Mouse (Mus musculus): ENCODE results near the gene Eef1a2. TPM values are rescaled to one million over a fixed set of nuclear protein-coding genes. Genes with fewer than 3 reads are reported as not detected.
A peak's percentile ranks its signal among the peaks of the same experiment; 100 is the strongest.
"Not testable (repeated sequence)": the region's sequence is repeated elsewhere in the genome, so short reads cannot be mapped to it uniquely, and the experiment has no call there.

Gene Eef1a2
- not detected in 3 replicates for total RNA-seq (2017)

DNA sequence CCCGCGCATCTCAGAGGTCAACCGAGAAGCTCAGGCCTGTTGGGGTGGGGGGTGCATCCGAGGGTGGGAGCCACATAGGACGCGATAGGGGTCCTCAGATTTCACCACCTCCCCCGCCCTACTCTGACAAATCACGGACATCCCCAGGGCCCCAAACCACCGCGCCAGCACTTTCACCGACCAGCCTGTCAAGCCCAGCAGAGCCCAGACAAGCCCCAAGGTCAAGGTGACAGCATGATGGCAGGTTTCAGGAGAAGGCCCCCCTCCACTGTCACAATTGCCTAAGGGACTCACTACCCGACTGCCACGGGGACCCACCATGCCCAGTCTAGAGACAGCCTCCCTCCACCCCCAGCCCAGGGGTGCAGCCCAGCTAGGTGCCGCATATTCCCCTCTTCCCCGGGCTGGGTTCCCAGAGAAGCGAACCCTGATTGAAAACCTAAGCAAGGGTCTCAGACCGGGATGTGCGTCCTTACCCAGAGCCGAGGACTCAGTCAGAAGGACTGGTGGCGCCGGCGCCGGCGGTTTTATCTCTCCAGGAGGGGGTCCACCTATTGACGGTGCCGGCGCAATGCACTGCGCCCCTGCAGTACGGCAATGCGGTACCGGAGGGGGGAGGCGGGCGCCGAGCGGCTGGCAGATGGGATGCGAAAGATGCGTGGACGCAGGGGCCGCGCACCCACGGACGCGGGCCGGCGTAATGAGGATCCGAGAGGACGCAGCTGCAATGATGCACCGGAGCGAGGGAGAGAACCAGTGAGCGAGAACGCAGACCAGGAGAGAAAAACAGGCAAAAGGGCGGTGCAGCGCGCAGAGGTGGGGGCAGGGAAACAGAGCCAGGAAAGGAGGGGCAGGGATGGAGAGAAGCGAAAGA, at the start of gene Eef1a2:
Eef1a2 (minus strand) TSS at position 767 of the 874 bp plus-strand sequence.
- ATAC-seq (replicated peaks; ENCODE audit: insufficient number of reproducible peaks, low FRiP score, low TSS enrichment, poor library complexity, severe bottlenecking) = no peak

- ATAC-seq (replicated peaks; ENCODE audit: insufficient number of reproducible peaks, low FRiP score, low TSS enrichment, poor library complexity, severe bottlenecking) = no peak
These were observed 49.3 kb upstream of the Eef1a2 start for GRCm38 (mm10) chr2:181206118-181206517.

GRCm38 (mm10) chr2:181205678-181206077, 48.9 kb upstream of the Eef1a2 start:
- ATAC-seq (replicated peaks; ENCODE audit: insufficient number of reproducible peaks, low FRiP score, low TSS enrichment, poor library complexity, severe bottlenecking) = no peak

GRCm38 (mm10) chr2:181202886-181203285, 46.1 kb upstream of the Eef1a2 start:
- ATAC-seq (replicated peaks; ENCODE audit: insufficient number of reproducible peaks, low FRiP score, low TSS enrichment, poor library complexity, severe bottlenecking) = peak; percentile 23; the same call in 1 of the 2 replicates

- ATAC-seq (replicated peaks; ENCODE audit: insufficient number of reproducible peaks, low FRiP score, low TSS enrichment, poor library complexity, severe bottlenecking) = no peak
These were observed 45.6 kb upstream of the Eef1a2 start, which contains the start of gene Ptk6 for GRCm38 (mm10) chr2:181202422-181202821. Gene Ptk6 (minus strand): TSS chr2:181202789.

DNA sequence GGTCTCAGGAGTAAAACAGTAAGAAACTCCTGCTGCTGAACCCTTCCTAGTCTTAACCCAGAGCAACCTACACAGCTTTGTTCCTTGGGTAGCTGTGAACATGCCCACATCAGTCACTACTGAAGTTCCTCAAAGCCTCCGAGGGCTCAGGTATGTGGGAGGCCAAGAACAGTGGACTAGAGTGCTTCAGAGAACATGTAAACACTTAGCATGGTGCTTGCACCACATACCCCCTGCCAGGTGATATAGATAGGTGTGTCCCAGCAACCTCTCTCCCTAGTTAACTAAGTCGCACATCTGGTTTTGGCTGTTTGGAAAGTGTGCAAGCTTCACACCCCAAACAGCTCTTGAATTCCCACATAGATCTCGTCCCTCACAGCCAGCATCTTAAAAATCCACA, 44.8 kb upstream of the Eef1a2 start:
- no peak for ATAC-seq (replicated peaks; ENCODE audit: insufficient number of reproducible peaks, low FRiP score, low TSS enrichment, poor library complexity, severe bottlenecking)

DNA sequence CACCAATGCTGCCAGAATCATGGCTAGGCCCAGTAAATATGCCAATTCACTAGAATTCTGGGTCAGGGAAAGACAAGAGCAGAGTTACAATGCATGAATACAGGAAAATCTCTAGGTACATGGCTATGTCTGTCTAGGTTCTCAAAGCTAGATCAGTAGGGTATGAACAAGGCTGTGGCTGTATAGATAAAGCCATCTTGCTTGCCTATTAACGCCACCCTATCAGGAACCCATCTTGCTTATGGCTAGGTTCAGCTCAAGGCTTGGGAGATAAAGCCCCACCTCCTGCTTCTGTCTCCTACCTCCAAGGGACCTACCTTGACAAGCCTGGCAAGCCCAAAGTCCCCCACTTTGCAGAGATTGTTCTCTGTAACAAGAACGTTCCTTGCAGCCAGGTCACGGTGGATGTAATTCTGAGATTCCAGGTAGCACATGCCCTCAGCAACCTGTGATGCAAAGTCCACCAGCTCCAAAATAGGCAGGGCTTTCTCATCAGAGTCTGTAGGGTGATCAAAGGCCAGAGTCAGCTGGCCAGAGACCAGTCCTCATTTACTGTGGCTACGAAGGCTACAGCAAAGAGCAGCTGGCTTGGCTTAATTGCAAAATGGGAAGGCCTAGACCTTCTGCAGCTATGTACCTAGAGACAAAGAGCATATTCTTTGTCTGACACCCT, 40.0 kb upstream of the Eef1a2 start:
- ATAC-seq (replicated peaks; ENCODE audit: insufficient number of reproducible peaks, low FRiP score, low TSS enrichment, poor library complexity, severe bottlenecking) = no peak

DNA sequence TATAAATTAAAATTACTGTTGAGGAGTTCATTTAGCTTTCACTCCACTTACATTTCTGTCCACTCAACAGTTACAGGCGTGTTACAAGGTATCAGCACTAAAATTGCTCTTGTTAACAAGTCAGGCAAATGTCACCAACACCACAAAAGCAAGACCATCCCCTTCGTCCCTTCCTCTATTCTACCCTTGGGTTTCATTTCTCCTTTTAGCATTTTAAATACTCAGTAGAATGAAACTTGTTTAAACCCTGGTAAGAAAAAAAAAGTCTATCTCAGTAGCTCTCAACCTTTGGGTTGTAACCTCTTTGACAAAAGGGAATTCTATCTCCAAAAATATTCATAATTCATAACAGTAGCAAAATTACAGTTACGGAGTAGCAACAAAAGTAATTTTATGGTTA, 36.2 kb upstream of the Eef1a2 start:
- peak; percentile 69 for ATAC-seq (replicated peaks; ENCODE audit: insufficient number of reproducible peaks, low FRiP score, low TSS enrichment, poor library complexity, severe bottlenecking)

- ATAC-seq (replicated peaks; ENCODE audit: insufficient number of reproducible peaks, low FRiP score, low TSS enrichment, poor library complexity, severe bottlenecking) = no peak
These were observed 35.1 kb upstream of the Eef1a2 start for GRCm38 (mm10) chr2:181191936-181192335.

DNA sequence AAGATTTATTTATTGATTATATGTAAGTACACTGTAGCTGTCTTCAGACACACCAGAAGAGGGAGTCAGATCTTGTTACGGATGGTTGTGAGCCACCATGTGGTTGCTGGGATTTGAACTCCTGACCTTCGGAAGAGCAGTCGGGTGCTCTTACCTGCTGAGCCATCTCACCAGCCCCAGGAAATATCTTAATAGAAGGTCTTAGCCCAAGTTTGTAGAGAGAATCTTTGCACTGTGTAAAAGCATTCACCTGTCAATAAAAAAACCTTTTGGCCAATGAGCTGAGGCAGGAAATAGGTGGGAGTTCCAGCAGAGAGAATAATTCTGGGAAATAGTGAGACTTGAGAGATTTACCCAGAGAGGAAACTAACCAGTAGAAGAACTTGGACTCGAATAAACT, 34.6 kb upstream of the Eef1a2 start:
- not testable (repeated sequence) for ATAC-seq (replicated peaks; ENCODE audit: insufficient number of reproducible peaks, low FRiP score, low TSS enrichment, poor library complexity, severe bottlenecking)

DNA sequence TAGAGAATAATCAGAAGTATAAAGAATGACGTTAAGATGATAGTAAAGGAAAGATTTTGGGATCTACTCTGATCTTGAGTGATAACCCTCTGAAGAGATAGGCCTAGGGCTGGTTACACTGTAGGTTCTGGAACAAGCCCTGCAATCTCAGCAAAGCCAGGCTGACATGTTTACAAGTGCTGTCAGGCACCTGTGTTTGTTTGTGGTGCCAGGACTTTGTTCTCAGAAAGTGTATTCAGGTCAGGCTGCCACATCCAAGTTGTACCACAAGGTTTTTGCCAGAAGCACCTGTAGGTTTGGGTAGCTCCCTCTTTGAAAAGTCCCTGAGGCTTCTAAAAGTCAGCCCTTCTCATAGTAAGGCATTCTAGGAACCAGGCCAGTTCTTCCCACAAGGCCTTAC, 32.5 kb upstream of the Eef1a2 start:
- no peak for ATAC-seq (replicated peaks; ENCODE audit: insufficient number of reproducible peaks, low FRiP score, low TSS enrichment, poor library complexity, severe bottlenecking)

GRCm38 (mm10) chr2:181188681-181189080, 31.9 kb upstream of the Eef1a2 start:
- no peak for ATAC-seq (replicated peaks; ENCODE audit: insufficient number of reproducible peaks, low FRiP score, low TSS enrichment, poor library complexity, severe bottlenecking)

DNA sequence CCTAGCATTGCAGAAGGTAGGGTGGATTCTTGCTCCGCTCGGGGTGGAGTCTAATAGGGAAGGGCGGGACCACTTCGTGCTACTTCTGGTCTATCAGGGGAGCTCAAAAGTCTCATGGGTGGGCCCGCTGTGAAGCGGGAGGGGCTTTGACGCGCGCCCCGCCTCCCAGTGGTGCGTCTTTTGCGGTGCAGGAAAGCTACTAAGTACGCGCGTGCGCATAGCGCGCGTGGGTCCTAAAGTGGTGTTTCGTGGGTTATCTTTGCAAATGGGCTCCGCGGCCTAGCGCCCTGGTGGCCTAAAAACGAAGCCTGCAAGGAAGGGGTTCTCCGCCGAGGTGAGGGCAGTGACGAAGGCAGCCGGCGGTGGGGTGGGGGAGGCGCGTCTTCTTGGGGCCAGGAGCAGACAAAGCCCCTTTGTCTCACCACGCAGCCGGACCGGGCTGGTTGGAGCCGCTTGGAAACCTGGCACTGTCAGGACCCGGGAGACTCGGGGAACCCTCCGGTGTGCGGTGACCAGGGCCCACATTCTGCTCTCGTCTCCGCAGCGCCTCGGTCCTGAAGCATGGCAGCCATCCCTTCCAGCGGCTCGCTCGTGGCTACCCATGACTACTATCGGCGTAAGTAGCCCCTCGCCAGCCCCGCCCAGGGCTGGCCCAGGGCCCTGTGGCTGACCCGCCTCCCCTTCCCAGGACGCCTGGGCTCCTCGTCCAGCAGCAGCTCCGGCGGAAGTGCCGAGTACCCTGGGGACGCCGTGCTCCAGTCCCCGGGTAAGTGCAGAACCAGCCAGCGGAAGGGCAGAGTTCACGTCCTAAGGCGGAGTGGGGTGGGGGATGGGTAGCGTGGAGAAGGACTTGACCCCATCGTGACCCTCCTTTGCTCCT, 30.5 kb upstream of the Eef1a2 start, which contains the start of gene Ppdpf:
Ppdpf (plus strand) TSS at position 127 of the 880 bp plus-strand sequence.
- peak; percentile 85 for ATAC-seq (replicated peaks; ENCODE audit: insufficient number of reproducible peaks, low FRiP score, low TSS enrichment, poor library complexity, severe bottlenecking)

DNA sequence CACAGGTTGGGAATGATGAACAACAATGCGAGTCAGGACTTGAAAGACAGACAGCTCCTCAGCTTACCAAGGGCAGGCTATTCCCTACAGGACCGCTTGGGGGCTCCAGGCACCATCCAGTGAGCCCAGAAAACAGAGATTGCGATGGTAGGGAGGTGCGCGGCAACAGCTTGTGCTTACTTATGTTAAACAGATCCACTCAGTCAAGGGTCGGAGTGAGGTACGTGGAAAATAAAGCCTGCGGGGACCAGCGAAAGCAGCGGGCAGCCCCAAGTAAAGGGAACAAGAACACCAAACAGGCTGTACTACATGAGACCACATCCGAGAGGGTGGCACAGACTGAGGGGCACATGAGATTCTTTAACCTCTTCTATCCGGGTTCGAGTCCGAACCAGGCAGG, 29.8 kb upstream of the Eef1a2 start:
- ATAC-seq (replicated peaks; ENCODE audit: insufficient number of reproducible peaks, low FRiP score, low TSS enrichment, poor library complexity, severe bottlenecking) = peak; percentile 72

GRCm38 (mm10) chr2:181180898-181181297, 24.1 kb upstream of the Eef1a2 start:
- no peak for ATAC-seq (replicated peaks; ENCODE audit: insufficient number of reproducible peaks, low FRiP score, low TSS enrichment, poor library complexity, severe bottlenecking)

DNA sequence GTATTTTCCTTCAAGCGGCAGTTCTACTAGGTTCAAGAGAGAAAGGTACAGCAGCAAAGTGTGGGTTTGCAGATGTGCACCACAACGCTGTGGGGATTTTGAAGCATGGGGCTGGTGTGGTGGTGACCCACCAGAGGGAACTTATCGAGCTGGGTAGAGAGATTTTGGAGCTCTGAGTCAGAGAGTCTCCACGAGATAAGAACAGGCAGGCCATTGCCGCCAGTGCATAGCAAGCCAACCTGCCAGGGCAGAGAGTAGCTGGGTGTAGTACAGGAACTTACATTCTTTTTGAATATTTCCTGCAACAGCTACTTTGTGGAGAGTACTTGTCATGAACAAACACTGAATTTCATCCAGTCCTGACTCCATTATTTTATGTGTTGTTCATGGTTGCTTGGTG, 21.7 kb upstream of the Eef1a2 start:
- no peak for ATAC-seq (replicated peaks; ENCODE audit: insufficient number of reproducible peaks, low FRiP score, low TSS enrichment, poor library complexity, severe bottlenecking)

DNA sequence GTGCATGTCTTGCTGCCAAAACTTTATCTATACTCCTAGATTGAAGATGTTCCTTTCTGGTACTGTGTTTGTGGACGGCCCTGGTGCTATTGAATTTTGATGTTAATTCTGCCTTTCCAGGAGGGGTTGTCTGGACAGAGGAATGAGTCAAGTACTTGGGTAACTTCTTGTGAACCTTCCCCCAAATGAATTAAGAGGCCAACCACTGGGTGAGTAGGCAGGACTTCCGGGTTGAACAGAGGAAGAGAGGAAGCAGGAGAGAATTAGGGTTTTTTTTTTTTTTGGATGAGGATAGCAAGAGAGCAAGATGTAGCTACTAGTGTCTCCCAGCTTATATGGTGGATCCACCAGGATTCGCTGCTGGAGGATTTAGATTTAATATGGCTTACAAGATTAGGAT, 21.2 kb upstream of the Eef1a2 start:
- ATAC-seq (replicated peaks; ENCODE audit: insufficient number of reproducible peaks, low FRiP score, low TSS enrichment, poor library complexity, severe bottlenecking) = no peak

DNA sequence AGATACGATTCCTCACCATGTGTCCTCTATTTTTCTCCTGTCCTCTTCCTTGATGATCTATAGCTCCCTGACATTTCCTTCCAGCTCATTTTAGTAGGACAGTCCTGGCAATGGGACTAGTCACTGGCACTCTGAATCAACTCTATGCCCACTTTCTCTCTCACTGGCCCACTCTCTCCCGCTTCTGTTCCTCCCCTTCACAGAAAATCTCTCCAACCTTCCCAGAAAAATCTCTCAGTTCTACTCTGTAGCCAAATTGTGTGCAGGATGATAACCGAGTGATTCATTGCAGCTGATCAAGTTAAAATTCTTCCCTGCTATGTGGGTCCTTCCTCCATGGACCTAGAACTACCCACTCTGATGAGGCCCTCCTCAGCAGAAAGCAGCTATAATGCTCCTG, 17.8 kb upstream of the Eef1a2 start:
- no peak for ATAC-seq (replicated peaks; ENCODE audit: insufficient number of reproducible peaks, low FRiP score, low TSS enrichment, poor library complexity, severe bottlenecking)

DNA sequence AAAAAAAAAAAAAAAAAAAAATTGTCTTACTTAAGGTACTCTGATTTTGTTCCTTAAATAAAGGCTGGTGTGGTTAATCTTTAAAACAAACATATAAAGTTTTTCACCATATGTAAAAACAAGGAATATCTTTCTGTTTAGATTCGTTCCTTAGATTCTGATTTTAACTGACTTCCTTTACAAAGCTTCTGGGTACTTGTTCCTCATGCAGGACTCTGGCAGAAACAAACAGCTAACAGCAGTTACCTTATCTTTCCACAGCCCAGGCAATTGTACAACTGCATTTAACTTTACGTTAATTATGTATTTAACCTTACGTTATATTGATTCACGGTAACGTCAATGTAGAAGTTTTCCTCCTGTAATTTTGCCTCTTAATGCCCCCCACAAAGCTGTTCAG, 9.7 kb upstream of the Eef1a2 start:
- ATAC-seq (replicated peaks; ENCODE audit: insufficient number of reproducible peaks, low FRiP score, low TSS enrichment, poor library complexity, severe bottlenecking) = no peak

Measured in monocyte, adult 5-6 weeks (primary cell).